Mouse (Mus musculus): ENCODE data around the gene Sod2. TPM values are rescaled to one million over a fixed set of nuclear protein-coding genes. Genes with fewer than 3 reads are reported as not detected.
A peak's percentile ranks its signal among the peaks of the same experiment; 100 is the strongest.
"Not testable (repeated sequence)": the region's sequence is repeated elsewhere in the genome, so short reads cannot be mapped to it uniquely, and the experiment has no call there.

Gene Sod2
- polyA plus RNA-seq, 2 experiments, result 105 to 135 TPM

- Histone ChIP-seq H3K9me3 (ENCODE audit: control insufficient read depth, low read length) (no peaks in the 10 kb centered on the region), H3K4me2 (ENCODE audit: low read depth) (no peak overlapping the region), H3K4me3 (ENCODE audit: insufficient read depth in 1 of 2, low read depth in 2 of 2, low read length in 2 of 2) (no peak overlapping the region), H3K36me3 (replicated peaks; ENCODE audit: control insufficient read depth, insufficient read depth, low read depth) (peaks cover 47% of the 10 kb centered on the region), H3K27me3 (ENCODE audit: control insufficient read depth, insufficient read depth, low read length) (no peaks in the 10 kb centered on the region), H3K9ac (replicated peaks) (no peak overlapping the region), H3K27ac (no peak overlapping the region), H3K4me1 (replicated peaks; ENCODE audit: control insufficient read depth in 2 of 2, insufficient read depth in 2 of 2, low read length in 1 of 2) (no peaks in the 10 kb centered on the region)
- WGBS (ENCODE audit: insufficient replicate concordance), result 77% methylated on average over 2 of the region's 2 CpGs
- TF ChIP-seq EP300 (IDR thresholded peaks at IDR 0.05; ENCODE audit: low read depth) (no peak), CTCF (IDR thresholded peaks at IDR 0.05; ENCODE audit: low read depth) (no peak)
- no peak for ATAC-seq (ENCODE audit: insufficient read depth)
- DNase-seq (ENCODE audit: low read depth in 3 of 3, low spot score in 3 of 3), result no peak
These were observed 32.8 kb upstream of the Sod2 start for GRCm38 (mm10) chr17:12973851-12974250.

GRCm38 (mm10) chr17:12978546-12978945 is 28.1 kb upstream of the Sod2 start:
- 91% methylated on average over 1 of the region's 1 CpGs for WGBS (ENCODE audit: insufficient replicate concordance)
- ATAC-seq (ENCODE audit: insufficient read depth) (no peak), DNase-seq (ENCODE audit: low read depth in 3 of 3, low spot score in 3 of 3) (no peak)
- H3K9me3 ChIP-seq (ENCODE audit: control insufficient read depth, low read length), result no peaks in the 10 kb centered on the region
- no peak overlapping the region for H3K4me3 ChIP-seq (ENCODE audit: insufficient read depth in 1 of 2, low read depth in 2 of 2, low read length in 2 of 2)
- H3K36me3 ChIP-seq (replicated peaks; ENCODE audit: control insufficient read depth, insufficient read depth, low read depth), result peaks cover 67% of the 10 kb centered on the region
- no peak overlapping the region for H3K9ac ChIP-seq (replicated peaks)
- no peaks in the 10 kb centered on the region for H3K4me1 ChIP-seq (replicated peaks; ENCODE audit: control insufficient read depth in 2 of 2, insufficient read depth in 2 of 2, low read length in 1 of 2)
- TF ChIP-seq CTCF (IDR thresholded peaks at IDR 0.05; ENCODE audit: low read depth) (no peak), EP300 (IDR thresholded peaks at IDR 0.05; ENCODE audit: low read depth) (no peak)
- no peaks in the 10 kb centered on the region for H3K27me3 ChIP-seq (ENCODE audit: control insufficient read depth, insufficient read depth, low read length)
- no peak overlapping the region for H3K4me2 ChIP-seq (ENCODE audit: low read depth)
- no peak overlapping the region for H3K27ac ChIP-seq

GRCm38 (mm10) chr17:12983988-12984387 is 22.7 kb upstream of the Sod2 start:
- H3K9ac ChIP-seq (replicated peaks), result no peak overlapping the region
- peaks cover 57% of the 10 kb centered on the region for H3K36me3 ChIP-seq (replicated peaks; ENCODE audit: control insufficient read depth, insufficient read depth, low read depth)
- H3K4me1 ChIP-seq (replicated peaks; ENCODE audit: control insufficient read depth in 2 of 2, insufficient read depth in 2 of 2, low read length in 1 of 2), result 0 out of 4 replicates have a peak, but pooled peaks cover 0 to 2% of the 10 kb centered on the region in 2 experiments
- H3K9me3 ChIP-seq (ENCODE audit: control insufficient read depth, low read length), result no peaks in the 10 kb centered on the region
- TF ChIP-seq EP300 (IDR thresholded peaks at IDR 0.05; ENCODE audit: low read depth) (no peak), CTCF (IDR thresholded peaks at IDR 0.05; ENCODE audit: low read depth) (no peak)
- no peak for ATAC-seq (ENCODE audit: insufficient read depth)
- WGBS (ENCODE audit: insufficient replicate concordance), result 21% methylated on average over 2 of the region's 2 CpGs
- H3K27me3 ChIP-seq (ENCODE audit: control insufficient read depth, insufficient read depth, low read length), result no peaks in the 10 kb centered on the region
- no peak overlapping the region for H3K4me3 ChIP-seq (ENCODE audit: insufficient read depth in 1 of 2, low read depth in 2 of 2, low read length in 2 of 2)
- H3K4me2 ChIP-seq (ENCODE audit: low read depth), result no peak overlapping the region
- DNase-seq (ENCODE audit: low read depth in 3 of 3, low spot score in 3 of 3), result no peak
- no peak overlapping the region for H3K27ac ChIP-seq

DNA sequence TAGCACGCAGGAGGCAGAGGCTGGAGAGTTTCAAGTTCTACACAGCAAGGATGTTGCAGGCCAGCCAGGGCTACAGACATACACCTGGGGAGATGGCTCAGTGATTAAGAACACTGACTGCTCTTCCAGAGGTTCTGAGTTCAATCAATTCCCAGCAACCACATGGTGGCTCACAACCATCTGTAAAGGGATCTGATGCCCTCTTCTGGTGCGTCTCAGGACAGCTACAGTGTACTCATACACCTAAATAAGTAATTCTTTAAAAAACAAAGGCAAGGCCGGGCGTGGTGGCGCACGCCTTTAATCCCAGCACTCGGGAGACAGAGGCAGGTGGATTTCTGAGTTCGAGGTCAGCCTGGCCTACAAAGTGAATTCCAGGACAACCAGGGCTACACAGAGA is 18.6 kb upstream of the Sod2 start:
- H3K4me2 ChIP-seq (ENCODE audit: low read depth); H3K9ac ChIP-seq (replicated peaks); H3K9me3 ChIP-seq (ENCODE audit: control insufficient read depth, low read length); H3K4me1 ChIP-seq (replicated peaks; ENCODE audit: control insufficient read depth in 2 of 2, insufficient read depth in 2 of 2, low read length in 1 of 2); H3K27me3 ChIP-seq (ENCODE audit: control insufficient read depth, insufficient read depth, low read length); H3K4me3 ChIP-seq (ENCODE audit: insufficient read depth in 1 of 2, low read depth in 2 of 2, low read length in 2 of 2); H3K27ac ChIP-seq; ATAC-seq (ENCODE audit: insufficient read depth); DNase-seq (ENCODE audit: low read depth in 3 of 3, low spot score in 3 of 3): not testable (repeated sequence)
- WGBS (ENCODE audit: insufficient replicate concordance), result 74% methylated on average over 8 of the region's 8 CpGs
- peak; percentile 44 for TF ChIP-seq CTCF (IDR thresholded peaks at IDR 0.05; ENCODE audit: low read depth)
- H3K36me3 ChIP-seq (replicated peaks; ENCODE audit: control insufficient read depth, insufficient read depth, low read depth), result peaks cover 24% of the 10 kb centered on the region

DNA sequence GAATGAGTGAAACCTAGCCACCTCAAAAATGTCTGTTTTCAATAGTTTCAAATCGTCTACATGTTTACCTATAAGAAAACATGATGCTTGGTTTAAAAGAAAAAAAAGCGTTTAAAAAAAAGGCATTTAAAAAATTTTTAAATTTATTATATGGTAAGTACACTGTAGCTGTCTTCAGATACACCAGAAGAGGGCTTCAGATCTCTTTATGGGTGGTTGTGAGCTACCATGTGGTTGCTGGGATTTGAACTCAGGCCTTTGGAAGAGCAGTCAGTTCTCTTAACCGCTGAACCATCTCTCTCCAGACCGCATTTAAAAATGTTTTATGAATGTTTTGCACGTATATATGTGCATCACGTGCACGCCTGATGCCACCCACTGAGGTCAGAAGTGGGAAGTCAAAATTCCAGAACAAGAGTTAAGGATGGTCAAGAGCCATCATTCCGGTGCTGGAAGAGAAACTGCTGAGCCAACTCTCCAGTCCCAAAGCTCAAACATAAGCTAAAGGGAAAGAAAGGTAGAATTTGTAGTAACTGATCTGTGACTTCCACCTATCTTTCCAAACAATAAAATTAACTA is 16.0 kb upstream of the Sod2 start:
- H3K27ac ChIP-seq, result no peak overlapping the region; the same call in 1 of the 2 replicates
- ATAC-seq (ENCODE audit: insufficient read depth), result no peak

More for the DNA sequence above, 16.0 kb upstream of the Sod2 start:
- Histone ChIP-seq H3K27me3 (ENCODE audit: control insufficient read depth, insufficient read depth, low read length) (no peaks in the 10 kb centered on the region), H3K9ac (replicated peaks) (peak overlapping the region; percentile 100), H3K4me1 (replicated peaks; ENCODE audit: control insufficient read depth in 2 of 2, insufficient read depth in 2 of 2, low read length in 1 of 2) (peaks cover 2 to 3% of the 10 kb centered on the region in 2 experiments; a peak in 1 of 4 replicates), H3K4me3 (ENCODE audit: insufficient read depth in 1 of 2, low read depth in 2 of 2, low read length in 2 of 2) (peak overlapping the region; percentile 81 to 100), H3K9me3 (ENCODE audit: control insufficient read depth, low read length) (no peaks in the 10 kb centered on the region), H3K36me3 (replicated peaks; ENCODE audit: control insufficient read depth, insufficient read depth, low read depth) (peaks cover 4% of the 10 kb centered on the region; the same call in 1 of the 2 replicates), H3K4me2 (ENCODE audit: low read depth) (peak overlapping the region; percentile 84)
- 26% methylated on average over 8 of the region's 8 CpGs for WGBS (ENCODE audit: insufficient replicate concordance)
- TF ChIP-seq CTCF (IDR thresholded peaks at IDR 0.05; ENCODE audit: low read depth) (no peak), EP300 (IDR thresholded peaks at IDR 0.05; ENCODE audit: low read depth) (no peak)
- no peak for DNase-seq (ENCODE audit: low read depth in 3 of 3, low spot score in 3 of 3)
